Mouse (Mus musculus): ENCODE results near the gene Olfr1303.

Olfr1303 gene

GRCm38 (mm10) chr2:111820240-111820639 is at the start of gene Olfr1303:
TSS of gene Olfr1303 (minus strand) at chr2:111820340.
- DNase-seq (ENCODE audit: low spot score), result no peak

- DNase-seq (ENCODE audit: low spot score), result no peak
Measured at GRCm38 (mm10) chr2:111812936-111813335, 7.2 kb downstream of the Olfr1303 start.

DNA sequence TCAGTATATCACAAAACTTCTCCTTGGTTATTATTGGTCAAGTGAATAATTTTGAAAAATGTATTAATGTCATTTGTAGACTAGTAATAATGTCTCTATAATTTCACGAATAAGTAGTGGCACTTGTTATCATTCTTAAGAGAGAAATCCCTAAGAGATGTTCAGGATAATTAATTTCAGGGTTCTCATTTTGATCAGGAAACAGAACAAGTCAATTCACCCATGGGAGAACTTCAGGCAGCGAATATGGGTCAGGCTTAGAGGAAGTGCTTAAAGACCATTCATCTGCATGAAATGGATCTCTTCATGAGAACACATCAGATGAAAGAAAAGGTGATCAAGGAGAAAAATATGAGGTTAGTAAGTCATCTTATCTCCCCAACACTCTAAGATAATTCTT is 43.0 kb downstream of the Olfr1303 start, which contains the start of gene Olfr1302:
Gene Olfr1302, plus strand, starts transcription at position 301 of the 400 bp plus-strand sequence.
- DNase-seq (ENCODE audit: low spot score), result no peak

Data from T-cell, adult 2 months (primary cell).